In the genomic region with DNA sequence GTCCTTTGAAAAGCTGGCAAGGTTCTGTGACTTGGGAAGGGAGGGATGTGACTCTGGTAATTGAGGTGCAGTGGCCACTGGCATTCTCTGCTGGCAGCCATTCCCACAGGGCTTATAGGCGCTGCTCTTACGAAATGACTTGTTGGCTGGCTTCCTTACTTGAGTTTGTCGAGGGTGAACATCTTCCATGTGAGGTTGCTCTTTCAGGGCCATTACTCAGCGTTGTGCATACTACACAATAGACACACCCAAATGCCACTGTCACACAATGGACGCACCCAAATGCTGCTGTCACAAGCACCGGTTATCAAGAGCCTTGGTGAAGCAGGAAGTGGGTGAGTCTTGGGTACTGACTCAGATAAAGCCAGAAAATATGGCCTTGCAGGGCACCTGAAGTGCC, we compare ENCODE assay signal across 12 mouse cellular contexts. TPM values are rescaled to one million over a fixed set of nuclear protein-coding genes. Genes with fewer than 3 reads are reported as not detected.
DNase-seq lines count a peak whose midpoint lies in the region; ATAC-seq and TF ChIP-seq lines count a peak whose summit lies in the region.
"Had no signal": no experiment of that assay in that cellular context is flagged by ENCODE, and none has a peak within 500 bp of the region (broad histone marks: within the 10 kb centered on the region; RNA-seq: fewer than 3 reads in every experiment).

No protein-coding gene starts in this region.

- H3K4me2 ChIP-seq in liver, postnatal 0 days (ENCODE audit: low read depth, low read length): no peak overlapping the region
- H3K4me2 ChIP-seq in liver, embryonic 12.5 days: peak overlapping the region; percentile 10; the same call in 1 of the 2 replicates
- H3K4me2 ChIP-seq in stomach, embryonic 15.5 days: no peak overlapping the region
- H3K4me2 ChIP-seq: forebrain, embryonic 12.5 days; hindbrain, embryonic 13.5 days; neural tube, embryonic 13.5 days had no signal

- 54% methylated on average over 6 of the region's 6 CpGs for WGBS in liver, postnatal 0 days (ENCODE audit: insufficient replicate concordance)
- WGBS in liver, embryonic 12.5 days (ENCODE audit: insufficient replicate concordance): 39% methylated on average over 6 of the region's 6 CpGs
- WGBS in stomach, embryonic 15.5 days: 66% methylated on average over 6 of the region's 6 CpGs

- peaks cover 18% of the 10 kb centered on the region; the same call in 1 of the 2 replicates for H3K4me1 ChIP-seq in liver, postnatal 0 days (ENCODE audit: insufficient read depth)
- peaks cover 52% of the 10 kb centered on the region for H3K4me1 ChIP-seq in liver, embryonic 12.5 days
- H3K4me1 ChIP-seq in stomach, embryonic 15.5 days: peaks cover 23% of the 10 kb centered on the region; the same call in 1 of the 2 replicates
- H3K4me1 ChIP-seq: forebrain, embryonic 12.5 days; neural tube, embryonic 13.5 days had no signal

- DNase-seq in liver (peak; percentile 29), Patski (ENCODE audit: low read depth, low spot score) (no peak)
- DNase-seq in liver, postnatal 0 days: no peak
- no peak for DNase-seq in right cerebral cortex, postnatal 14 days
- no peak for DNase-seq in cerebellum, postnatal 36 days
- DNase-seq: heart, adult 11 months; right cerebral cortex, adult 18-20 months had no signal

- H3K9me3 ChIP-seq in liver, postnatal 0 days (ENCODE audit: low read length): no peaks in the 10 kb centered on the region
- H3K9me3 ChIP-seq in liver, embryonic 12.5 days (replicated peaks): no peaks in the 10 kb centered on the region
- no peaks in the 10 kb centered on the region for H3K9me3 ChIP-seq in stomach, embryonic 15.5 days
- H3K9me3 ChIP-seq: forebrain, embryonic 12.5 days; hindbrain, embryonic 13.5 days; neural tube, embryonic 13.5 days had no signal

- no peak overlapping the region for H3K9ac ChIP-seq in liver, postnatal 0 days (replicated peaks)
- no peak overlapping the region for H3K9ac ChIP-seq in liver, embryonic 12.5 days
- no peak overlapping the region for H3K9ac ChIP-seq in stomach, embryonic 15.5 days
- H3K9ac ChIP-seq: forebrain, embryonic 12.5 days; hindbrain, embryonic 13.5 days; neural tube, embryonic 13.5 days had no signal

- POLR2A ChIA-PET in Patski (lab: Charles Lee): no interaction called here

- TF ChIP-seq EP300 in liver, postnatal 0 days (IDR thresholded peaks at IDR 0.05; ENCODE audit: low read depth): no peak

- CTCF ChIA-PET in Patski (lab: Charles Lee): interaction anchor here (1.4 kb wide), 1 partner anchor 32 kb away, joined by 5 read pairs; no protein-coding TSS in a partner anchor

- no peak for ATAC-seq in liver, postnatal 0 days
- ATAC-seq in Patski: peak; percentile 78
- ATAC-seq in liver, embryonic 12.5 days: peak; percentile 68
- ATAC-seq in stomach, embryonic 15.5 days (ENCODE audit: insufficient read depth, low FRiP score, low read depth): no peak

- no peak for TF ChIP-seq CTCF in liver, postnatal 0 days (IDR thresholded peaks at IDR 0.05; ENCODE audit: low read depth)
- no peak for TF ChIP-seq CTCF in Patski (IDR thresholded peaks at IDR 0.05)

- no peaks in the 10 kb centered on the region for H3K27me3 ChIP-seq in liver, postnatal 0 days (ENCODE audit: insufficient read depth, low read length)
- H3K27me3 ChIP-seq in Patski: no peaks in the 10 kb centered on the region
- H3K27me3 ChIP-seq in liver, embryonic 12.5 days (replicated peaks): no peaks in the 10 kb centered on the region
- no peaks in the 10 kb centered on the region for H3K27me3 ChIP-seq in stomach, embryonic 15.5 days (replicated peaks)
- H3K27me3 ChIP-seq: forebrain, embryonic 12.5 days; hindbrain, embryonic 13.5 days; neural tube, embryonic 13.5 days had no signal

- no peak overlapping the region for H3K4me3 ChIP-seq in liver, postnatal 0 days (ENCODE audit: low read depth, low read length)
- no peak overlapping the region for H3K4me3 ChIP-seq in liver, embryonic 12.5 days
- no peak overlapping the region for H3K4me3 ChIP-seq in stomach, embryonic 15.5 days (replicated peaks)
- H3K4me3 ChIP-seq: forebrain, embryonic 12.5 days; hindbrain, embryonic 13.5 days; neural tube, embryonic 13.5 days had no signal

- in situ Hi-C loops in Patski (cut with MboI; ENCODE audit: low pct_unique_long_range_greater_than_20kb): loop anchor here (25.0 kb wide), 1 partner anchor 1377 kb away; a partner anchor contains a TSS

- no peak overlapping the region for H3K27ac ChIP-seq in liver, postnatal 0 days (ENCODE audit: low read depth)
- H3K27ac ChIP-seq in liver, embryonic 12.5 days: no peak overlapping the region
- 0 out of 2 replicates have a peak overlapping the region, but pooled peaks have one; percentile 14 for H3K27ac ChIP-seq in stomach, embryonic 15.5 days
- H3K27ac ChIP-seq: forebrain, embryonic 12.5 days; hindbrain, embryonic 13.5 days; neural tube, embryonic 13.5 days had no signal

- no peaks in the 10 kb centered on the region for H3K36me3 ChIP-seq in liver, postnatal 0 days (replicated peaks; ENCODE audit: insufficient read depth, low read length)
- no peaks in the 10 kb centered on the region for H3K36me3 ChIP-seq in liver, embryonic 12.5 days
- no peaks in the 10 kb centered on the region for H3K36me3 ChIP-seq in stomach, embryonic 15.5 days
- H3K36me3 ChIP-seq: forebrain, embryonic 12.5 days; hindbrain, embryonic 13.5 days; neural tube, embryonic 13.5 days had no signal

RNA-seq across cellular contexts. Expression of a gene that starts 22.8 kb away (rescaled TPM):
- polyA plus RNA-seq in liver, postnatal 0 days (2015; fragmentation: Nextera tagmentation; extraction: Ambion mirVana): 3.8 and 3.9 TPM in 2 replicates
- 88.3 TPM for polyA plus RNA-seq in Patski (2021)
- 4.8 and 5.3 TPM in 2 replicates for polyA plus RNA-seq in liver, embryonic 12.5 days (2016; fragmentation: Nextera tagmentation; extraction: Ambion mirVana)
- 14.6 and 18.3 TPM in 2 replicates for polyA plus RNA-seq in stomach, embryonic 15.5 days (2015; fragmentation: Nextera tagmentation; extraction: Ambion mirVana)

Comparison
In these comparisons a context has a peak if more than half of its experiments do, and no peak if none do; other contexts are left out.
1. ATAC-seq: peak in Patski (single experiment) and liver, embryonic 12.5 days (single experiment); none in liver, postnatal 0 days (single experiment) and stomach, embryonic 15.5 days (single experiment).